Mouse (Mus musculus): ENCODE data around the gene Ttc9.

The Ttc9 gene

GRCm38 (mm10) chr12:81630915-81631660, at the start of gene Ttc9:
Gene Ttc9, plus strand, starts transcription at chr12:81631249.
- DNase-seq (ENCODE audit: low read depth, low spot score) = peak; percentile 1

- DNase-seq (ENCODE audit: low read depth, low spot score) = peak; percentile 96
Observed at GRCm38 (mm10) chr12:81594902-81595671, 36.0 kb upstream of the Ttc9 start, which contains the start of gene Med6. Gene Med6, minus strand, starts transcription at chr12:81595008.

- no peak for DNase-seq (ENCODE audit: low read depth, low spot score)
Observed at GRCm38 (mm10) chr12:81596547-81597262, 34.3 kb upstream of the Ttc9 start.

- no peak for DNase-seq (ENCODE audit: low read depth, low spot score)
Observed at GRCm38 (mm10) chr12:81604995-81605784, 25.9 kb upstream of the Ttc9 start.

GRCm38 (mm10) chr12:81609445-81609844, 21.6 kb upstream of the Ttc9 start:
- DNase-seq (ENCODE audit: low read depth, low spot score) = no peak

GRCm38 (mm10) chr12:81615807-81616206, 15.2 kb upstream of the Ttc9 start:
- DNase-seq (ENCODE audit: low read depth, low spot score) = no peak

GRCm38 (mm10) chr12:81616980-81617379, 14.1 kb upstream of the Ttc9 start:
- no peak for DNase-seq (ENCODE audit: low read depth, low spot score)

- peak; percentile 35 for DNase-seq (ENCODE audit: low read depth, low spot score)
Observed at GRCm38 (mm10) chr12:81619302-81619701, 11.7 kb upstream of the Ttc9 start.

- no peak for DNase-seq (ENCODE audit: low read depth, low spot score)
Observed at GRCm38 (mm10) chr12:81623377-81623776, 7.7 kb upstream of the Ttc9 start.

- no peak for DNase-seq (ENCODE audit: low read depth, low spot score)
Observed at GRCm38 (mm10) chr12:81626226-81626861, 4.7 kb upstream of the Ttc9 start.

- no peak for DNase-seq (ENCODE audit: low read depth, low spot score)
Observed at GRCm38 (mm10) chr12:81627426-81627825, 3.6 kb upstream of the Ttc9 start.

GRCm38 (mm10) chr12:81628091-81628490, 3.0 kb upstream of the Ttc9 start:
- DNase-seq (ENCODE audit: low read depth, low spot score) = no peak

- peak; percentile 56 for DNase-seq (ENCODE audit: low read depth, low spot score)
Observed at GRCm38 (mm10) chr12:81630520-81630914, 532 bp upstream of the Ttc9 start.

GRCm38 (mm10) chr12:81631661-81632401, 782 bp downstream of the Ttc9 start:
- DNase-seq (ENCODE audit: low read depth, low spot score) = no peak

GRCm38 (mm10) chr12:81633246-81633645, 2.2 kb downstream of the Ttc9 start:
- no peak for DNase-seq (ENCODE audit: low read depth, low spot score)

- no peak for DNase-seq (ENCODE audit: low read depth, low spot score)
Observed at GRCm38 (mm10) chr12:81640656-81641055, 9.6 kb downstream of the Ttc9 start.

GRCm38 (mm10) chr12:81642361-81643082, 11.5 kb downstream of the Ttc9 start:
- no peak for DNase-seq (ENCODE audit: low read depth, low spot score)

GRCm38 (mm10) chr12:81646811-81647210, 15.8 kb downstream of the Ttc9 start:
- no peak for DNase-seq (ENCODE audit: low read depth, low spot score)

GRCm38 (mm10) chr12:81653344-81653743, 22.3 kb downstream of the Ttc9 start:
- DNase-seq (ENCODE audit: low read depth, low spot score) = peak; percentile 84

Measured in skeletal muscle tissue, adult 2 months (tissue).